ENCODE assay signal across 23 mouse cellular contexts in the genomic region with DNA sequence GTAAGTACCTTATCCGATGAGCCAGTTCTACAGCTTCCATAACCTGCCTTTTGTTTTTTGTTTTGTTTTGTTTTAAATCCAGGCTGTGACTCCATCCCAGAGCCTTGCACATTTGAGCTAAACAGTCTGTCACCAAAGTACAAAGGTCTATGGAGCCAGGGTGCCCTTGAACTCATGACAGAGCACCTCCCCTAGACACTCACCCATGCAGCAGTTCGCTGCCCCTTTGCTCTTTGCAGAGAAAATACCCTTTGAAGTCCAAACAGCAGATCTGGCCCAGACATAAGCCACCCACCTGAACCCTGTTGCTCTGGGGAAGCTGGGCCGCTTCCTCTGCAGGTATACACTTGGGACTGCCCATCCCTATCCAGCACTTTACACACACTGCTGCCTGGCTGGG. TPM values are rescaled to one million over a fixed set of nuclear protein-coding genes. Genes with fewer than 3 reads are reported as not detected.
DNase-seq lines count a peak whose midpoint lies in the region; ATAC-seq and TF ChIP-seq lines count a peak whose summit lies in the region.
"Had no signal": no experiment of that assay in that cellular context is flagged by ENCODE, and none has a peak within 500 bp of the region (broad histone marks: within the 10 kb centered on the region; RNA-seq: fewer than 3 reads in every experiment).

No protein-coding gene starts in this region.

- peaks cover 11% of the 10 kb centered on the region for H3K4me1 ChIP-seq in kidney, adult 2 months (ENCODE audit: control insufficient read depth, insufficient read depth, low read length)
- H3K4me1 ChIP-seq in liver, embryonic 11.5 days (replicated peaks; ENCODE audit: control insufficient read depth, insufficient read depth, low read length), result 0 out of 2 replicates have a peak, but pooled peaks cover 3% of the 10 kb centered on the region
- H3K4me1 ChIP-seq in liver, embryonic 13.5 days (replicated peaks), result peaks cover 44% of the 10 kb centered on the region
- H3K4me1 ChIP-seq: embryonic facial prominence, embryonic 15.5 days; forebrain, embryonic 10.5 days; forebrain, embryonic 15.5 days; heart, embryonic 10.5 days; hindbrain, embryonic 12.5 days had no signal

- no peak overlapping the region for H3K4me3 ChIP-seq in kidney, adult 2 months (ENCODE audit: insufficient read depth, low read depth, low read length)
- no peak overlapping the region for H3K4me3 ChIP-seq in liver, embryonic 11.5 days (ENCODE audit: low read depth, low read length)
- H3K4me3 ChIP-seq in liver, embryonic 13.5 days (replicated peaks), result no peak overlapping the region
- no peak overlapping the region for H3K4me3 ChIP-seq in myocyte
- H3K4me3 ChIP-seq: embryonic facial prominence, embryonic 15.5 days; erythroblast, embryonic 14.5 days; forebrain, embryonic 10.5 days; forebrain, embryonic 15.5 days; heart, embryonic 10.5 days; hindbrain, embryonic 12.5 days had no signal

- no peak for TF ChIP-seq POLR2A in kidney, adult 2 months (IDR thresholded peaks at IDR 0.05; ENCODE audit: low read depth, low read length)
- TF ChIP-seq POLR2A in myocyte (IDR thresholded peaks at IDR 0.05; ENCODE audit: insufficient read length, low read depth), result peak; percentile 45

- H3K9ac ChIP-seq in liver, embryonic 11.5 days (ENCODE audit: low read depth, low read length), result no peak overlapping the region
- H3K9ac ChIP-seq in liver, embryonic 13.5 days, result no peak overlapping the region
- H3K9ac ChIP-seq: embryonic facial prominence, embryonic 15.5 days; forebrain, embryonic 15.5 days; hindbrain, embryonic 12.5 days had no signal

- H3K27me3 ChIP-seq in kidney, adult 2 months (replicated peaks; ENCODE audit: control insufficient read depth, insufficient read depth, low read length), result no peaks in the 10 kb centered on the region
- no peaks in the 10 kb centered on the region for H3K27me3 ChIP-seq in liver, embryonic 11.5 days (replicated peaks; ENCODE audit: control insufficient read depth, insufficient read depth, low read length)
- H3K27me3 ChIP-seq in liver, embryonic 13.5 days, result no peaks in the 10 kb centered on the region
- H3K27me3 ChIP-seq in myocyte (ENCODE audit: control insufficient read depth, insufficient read depth, insufficient read length), result no peaks in the 10 kb centered on the region
- H3K27me3 ChIP-seq: CH12.LX; embryonic facial prominence, embryonic 15.5 days; forebrain, embryonic 15.5 days; hindbrain, embryonic 12.5 days; Patski had no signal

- 0 out of 2 replicates have a peak, but pooled peaks have one; percentile 19 for ATAC-seq in liver, embryonic 11.5 days (replicated peaks; ENCODE audit: low FRiP score)
- peak; percentile 38; the same call in 1 of the 2 replicates for ATAC-seq in liver, embryonic 13.5 days (ENCODE audit: low read depth)
- ATAC-seq: activated CD4-positive, CD25-positive, alpha-beta regulatory T cell, adult 4 months; forebrain, embryonic 15.5 days; Patski had no signal

- H3ac ChIP-seq in myocyte (ENCODE audit: control insufficient read depth, insufficient read length), result no peak overlapping the region

- TF ChIP-seq CTCF in kidney, adult 2 months (conservative IDR thresholded peaks at IDR 0.05; ENCODE audit: insufficient read depth, insufficient read length, low read depth, low read length), result no peak

- no peak overlapping the region for H3K4me2 ChIP-seq in liver, embryonic 11.5 days
- H3K4me2 ChIP-seq in liver, embryonic 13.5 days, result no peak overlapping the region
- H3K4me2 ChIP-seq in myocyte (ENCODE audit: low read depth), result no peak overlapping the region
- H3K4me2 ChIP-seq: embryonic facial prominence, embryonic 15.5 days; forebrain, embryonic 15.5 days; hindbrain, embryonic 12.5 days had no signal

- peak; percentile 48 for DNase-seq in kidney, adult 2 months
- DNase-seq in kidney, postnatal 14 days, result no peak
- DNase-seq in liver, embryonic 11.5 days (ENCODE audit: low spot score), result no peak
- no peak for DNase-seq in liver, embryonic 13.5 days
- DNase-seq in cerebellum, adult 8-10 months, result no peak
- DNase-seq: adrenal gland, postnatal 25 days; cerebellum, adult 2 months; cerebellum, postnatal 14 days; embryo, embryonic 11 days; gastrocnemius, postnatal 10 days; heart, adult 18-20 months; heart, postnatal 10 days; heart, postnatal 4 days had no signal

- H3K36me3 ChIP-seq in kidney, adult 2 months (ENCODE audit: control insufficient read depth, insufficient read depth, low read length), result peaks cover 38% of the 10 kb centered on the region
- H3K36me3 ChIP-seq in liver, embryonic 11.5 days (ENCODE audit: control insufficient read depth, insufficient read depth, low read length), result peaks cover 70% of the 10 kb centered on the region
- H3K36me3 ChIP-seq in liver, embryonic 13.5 days, result peaks cover 92% of the 10 kb centered on the region
- H3K36me3 ChIP-seq in myocyte (ENCODE audit: control insufficient read depth, insufficient read depth), result peaks cover 78% of the 10 kb centered on the region

- H3K9me3 ChIP-seq in liver, embryonic 11.5 days (ENCODE audit: control insufficient read depth, low read length), result no peaks in the 10 kb centered on the region
- H3K9me3 ChIP-seq in liver, embryonic 13.5 days (replicated peaks), result no peaks in the 10 kb centered on the region
- H3K9me3 ChIP-seq: embryonic facial prominence, embryonic 15.5 days; forebrain, embryonic 10.5 days; forebrain, embryonic 15.5 days; heart, embryonic 10.5 days; hindbrain, embryonic 12.5 days had no signal

- 73% methylated on average over 3 of the region's 3 CpGs for WGBS in kidney, adult 2 months
- WGBS in liver, embryonic 11.5 days, result 85% methylated on average over 3 of the region's 3 CpGs
- 83% methylated on average over 3 of the region's 3 CpGs for WGBS in liver, embryonic 13.5 days (ENCODE audit: insufficient replicate concordance)

- H3K79me2 ChIP-seq in myocyte (ENCODE audit: control insufficient read depth, insufficient read depth), result peaks cover 21% of the 10 kb centered on the region

- no peak overlapping the region for H3K27ac ChIP-seq in kidney, adult 2 months (ENCODE audit: insufficient read depth, low read depth, low read length)
- no peak overlapping the region for H3K27ac ChIP-seq in liver, embryonic 11.5 days (ENCODE audit: low read depth, low read length)
- H3K27ac ChIP-seq in liver, embryonic 13.5 days, result no peak overlapping the region
- H3K27ac ChIP-seq: embryonic facial prominence, embryonic 15.5 days; forebrain, embryonic 10.5 days; forebrain, embryonic 15.5 days; heart, embryonic 10.5 days; hindbrain, embryonic 12.5 days had no signal

TF ChIP-seq in myocyte, 11 proteins besides CTCF, POLR2A, EP300 and RAD21:
- TF ChIP-seq TCF3 (IDR thresholded peaks at IDR 0.05; ENCODE audit: insufficient read length, low read depth) (no peak), POLR2AphosphoS2 (IDR thresholded peaks at IDR 0.05; ENCODE audit: insufficient read length, low read depth) (peak; percentile 33)
TF ChIP-seq in myocyte: peak in this region for 1.

RNA-seq across cellular contexts. Expression of gene Sqstm1, which starts 9.0 kb away (rescaled TPM):
- 337 and 344 TPM in 2 replicates for polyA plus RNA-seq in kidney, adult 2 months (2012; rRNA removed)
- 176 and 177 TPM in 2 replicates for polyA plus RNA-seq in liver, embryonic 11.5 days (2014; fragmentation: Nextera tagmentation; extraction: Ambion mirVana)
- polyA plus RNA-seq in liver, embryonic 13.5 days (2015; fragmentation: Nextera tagmentation; extraction: Ambion mirVana), result 132 and 133 TPM in 2 replicates
- 873 TPM for polyA plus RNA-seq in myocyte (2012; fragmentation: generic; extraction: Trizol)

RNA-seq across cellular contexts. Expression of gene Mgat4b, which starts 9.1 kb away (rescaled TPM):
- 85.4 and 105 TPM in 2 replicates for polyA plus RNA-seq in kidney, adult 2 months (2012; rRNA removed)
- 22.3 and 25.4 TPM in 2 replicates for polyA plus RNA-seq in liver, embryonic 11.5 days (2014; fragmentation: Nextera tagmentation; extraction: Ambion mirVana)
- polyA plus RNA-seq in liver, embryonic 13.5 days (2015; fragmentation: Nextera tagmentation; extraction: Ambion mirVana), result 11.4 and 12.1 TPM in 2 replicates
- 89.2 TPM for polyA plus RNA-seq in myocyte (2012; fragmentation: generic; extraction: Trizol)

RNA-seq across cellular contexts. Expression of gene Mrnip, which starts 27.3 kb away (rescaled TPM):
- polyA plus RNA-seq in kidney, adult 2 months (2012; rRNA removed), result 21.0 and 21.1 TPM in 2 replicates
- 13.9 and 18.7 TPM in 2 replicates for polyA plus RNA-seq in liver, embryonic 11.5 days (2014; fragmentation: Nextera tagmentation; extraction: Ambion mirVana)
- polyA plus RNA-seq in liver, embryonic 13.5 days (2015; fragmentation: Nextera tagmentation; extraction: Ambion mirVana), result 8.1 and 8.5 TPM in 2 replicates
- polyA plus RNA-seq in myocyte (2012; fragmentation: generic; extraction: Trizol), result 7.8 TPM

RNA-seq across cellular contexts. Expression of gene Ltc4s, which starts 36.8 kb away (rescaled TPM):
- 33.8 and 46.3 TPM in 2 replicates for polyA plus RNA-seq in kidney, adult 2 months (2012; rRNA removed)
- polyA plus RNA-seq in liver, embryonic 11.5 days (2014; fragmentation: Nextera tagmentation; extraction: Ambion mirVana), result 0.82 and 2.6 TPM in 2 replicates
- 0.49 and 0.99 TPM in 2 replicates for polyA plus RNA-seq in liver, embryonic 13.5 days (2015; fragmentation: Nextera tagmentation; extraction: Ambion mirVana)
- polyA plus RNA-seq in myocyte (2012; fragmentation: generic; extraction: Trizol), result 1.8 TPM
- polyA plus RNA-seq: activated CD4-positive, CD25-positive, alpha-beta regulatory T cell, adult 4 months; erythroblast, embryonic 14.5 days; Patski had no signal
